Mouse (Mus musculus) kidney, adult 2 months (tissue): ENCODE results near the gene Ldhd.

ENCODE experiments used
- CTCF ChIP-seq: fragments of 200-500 bp; conservative IDR thresholded peaks from 2 replicates; pipeline ENCODE4 v1.5.1; 2011; ENCODE audit warnings: low read depth, mild to moderate bottlenecking, control low read depth, low read length, moderate library complexity, mixed read lengths; ENCODE audit not compliant: insufficient read depth, insufficient read length
- POLR2A ChIP-seq: fragments of 200-500 bp; IDR thresholded peaks from one replicate; pipeline ENCODE4 v1.6.1; 2011; ENCODE audit warnings: low read depth, low read length, control low read depth

DNA sequence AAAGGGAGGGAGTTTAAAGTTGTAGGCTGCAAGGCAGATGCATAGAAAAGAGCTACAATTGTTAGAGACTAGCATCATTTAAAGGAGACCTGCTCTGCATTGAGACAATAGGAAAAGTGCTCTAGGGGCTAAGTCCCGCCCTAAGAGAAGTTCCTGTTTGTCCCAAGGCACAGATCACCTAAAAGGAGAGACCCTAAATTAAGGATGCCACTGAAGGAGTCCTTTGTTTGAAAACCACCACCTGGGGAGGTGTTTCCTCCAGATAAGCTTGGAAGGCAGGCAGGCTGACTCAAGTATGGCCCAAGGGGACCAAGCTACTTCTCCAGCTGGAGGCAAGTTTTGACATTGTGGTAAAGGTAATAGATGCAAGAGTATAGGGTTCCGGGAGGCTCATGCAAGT lies 18.7 kb upstream of the Ldhd start:
- TF ChIP-seq CTCF: no peak
- no peak for TF ChIP-seq POLR2A
